In the genomic region with DNA sequence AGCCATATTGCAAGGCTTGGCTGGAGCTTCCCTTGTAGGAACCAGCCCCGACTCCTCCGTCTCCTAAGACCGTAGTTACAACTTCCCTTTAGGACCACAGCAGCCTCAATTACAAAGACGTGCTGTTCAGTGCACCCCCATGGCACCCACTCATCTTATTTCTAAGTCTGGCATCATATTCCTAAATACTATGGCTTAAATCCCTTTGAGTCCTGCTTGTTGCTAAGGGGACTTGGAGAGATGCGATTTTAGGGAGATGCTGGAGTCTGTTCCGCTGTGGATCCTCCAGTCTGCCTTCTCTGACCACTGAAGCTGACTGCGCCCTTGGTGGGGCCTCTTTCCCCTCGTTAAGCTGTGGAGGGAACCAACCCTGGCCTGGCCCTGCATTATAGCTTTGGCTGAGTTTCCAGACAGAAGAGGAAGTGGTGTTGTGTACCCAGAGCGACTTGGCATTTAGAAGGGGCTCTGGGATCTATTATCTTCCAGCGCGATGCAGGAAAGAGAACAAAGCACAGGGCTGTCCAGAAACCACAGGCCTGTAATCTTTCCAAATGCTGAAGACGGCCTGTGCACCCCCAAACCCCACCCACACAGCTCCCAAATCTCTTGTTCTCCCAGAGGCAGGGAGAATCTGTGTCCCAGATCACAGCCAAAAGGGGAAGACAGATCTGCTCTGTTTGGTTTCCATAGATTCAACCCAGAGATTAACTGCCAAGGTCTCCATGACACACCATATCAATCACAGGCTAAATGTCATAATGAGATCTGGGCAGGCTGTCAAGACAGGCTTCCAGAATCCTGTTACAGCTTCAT, we compare ENCODE assay signal across 8 mouse cellular contexts. TPM values are rescaled to one million over a fixed set of nuclear protein-coding genes. Genes with fewer than 3 reads are reported as not detected.
DNase-seq lines count a peak whose midpoint lies in the region; ATAC-seq and TF ChIP-seq lines count a peak whose summit lies in the region.

No protein-coding gene starts in this region.

- no peak overlapping the region for H3K4me2 ChIP-seq in forebrain, embryonic 11.5 days (ENCODE audit: low read depth, low read length, severe bottlenecking)
- H3K4me2 ChIP-seq in lung, postnatal 0 days (replicated peaks; ENCODE audit: low read depth, low read length), result no peak overlapping the region

- TF ChIP-seq EP300 in lung, postnatal 0 days (IDR thresholded peaks at IDR 0.05), result peak; percentile 53

- TF ChIP-seq POLR2A in cortical plate, adult 2 months (IDR thresholded peaks at IDR 0.05; ENCODE audit: extremely low read depth, insufficient read depth, low read length), result no peak

- no peaks in the 10 kb centered on the region for H3K36me3 ChIP-seq in forebrain, embryonic 10.5 days (replicated peaks)
- no peaks in the 10 kb centered on the region for H3K36me3 ChIP-seq in forebrain, embryonic 11.5 days (ENCODE audit: control insufficient read depth, insufficient read depth, low read length)
- no peaks in the 10 kb centered on the region for H3K36me3 ChIP-seq in lung, postnatal 0 days (ENCODE audit: insufficient read depth, low read length)

- 65% methylated on average over 12 of the region's 12 CpGs for WGBS in forebrain, embryonic 10.5 days
- 59% methylated on average over 12 of the region's 12 CpGs for WGBS in forebrain, embryonic 11.5 days
- WGBS in lung, postnatal 0 days, result 45% methylated on average over 12 of the region's 12 CpGs

- H3K9me3 ChIP-seq in forebrain, embryonic 10.5 days, result no peaks in the 10 kb centered on the region
- H3K9me3 ChIP-seq in forebrain, embryonic 11.5 days (ENCODE audit: control insufficient read depth, low read length), result no peaks in the 10 kb centered on the region
- no peaks in the 10 kb centered on the region for H3K9me3 ChIP-seq in lung, postnatal 0 days (ENCODE audit: low read length)

- no peak for DNase-seq in forebrain, embryonic 10.5 days (ENCODE audit: extremely low spot score, low spot score)
- no peak for DNase-seq in forebrain, embryonic 11.5 days (ENCODE audit: low spot score)
- peak; percentile 49 to 63 for DNase-seq in heart, adult 9 months (ENCODE audit: low spot score in 2 of 2)
- DNase-seq in layer of hippocampus, adult 9-11 months, result peak; percentile 75
- peak; percentile 83 for DNase-seq in lung, postnatal 0 days (ENCODE audit: low spot score)
- DNase-seq in right cerebral cortex, postnatal 36 days (ENCODE audit: low spot score in 2 of 2), result peak; percentile 33 to 58

- H3K27me3 ChIP-seq in forebrain, embryonic 10.5 days (ENCODE audit: poor library complexity, severe bottlenecking), result no peaks in the 10 kb centered on the region
- H3K27me3 ChIP-seq in forebrain, embryonic 11.5 days (ENCODE audit: control insufficient read depth, insufficient read depth, low read length), result no peaks in the 10 kb centered on the region
- H3K27me3 ChIP-seq in lung, postnatal 0 days (replicated peaks; ENCODE audit: insufficient read depth, low read length), result no peaks in the 10 kb centered on the region

- ATAC-seq in forebrain, embryonic 11.5 days (replicated peaks; ENCODE audit: low FRiP score), result no peak
- peak; percentile 83 for ATAC-seq in lung, postnatal 0 days
- no peak for ATAC-seq in erythroblast, adult 5-6 weeks (replicated peaks; ENCODE audit: low FRiP score, poor library complexity, severe bottlenecking)

- H3K9ac ChIP-seq in forebrain, embryonic 11.5 days (ENCODE audit: low read length), result no peak overlapping the region
- no peak overlapping the region for H3K9ac ChIP-seq in lung, postnatal 0 days (replicated peaks; ENCODE audit: low read depth)

- H3K27ac ChIP-seq in forebrain, embryonic 10.5 days, result peak overlapping the region; percentile 56
- no peak overlapping the region for H3K27ac ChIP-seq in forebrain, embryonic 11.5 days (ENCODE audit: low read depth, low read length)
- H3K27ac ChIP-seq in cortical plate, adult 2 months (ENCODE audit: insufficient read depth, low read length), result peak overlapping the region; percentile 69
- peak overlapping the region; percentile 68 for H3K27ac ChIP-seq in lung, postnatal 0 days (ENCODE audit: low read length)

- TF ChIP-seq CTCF in cortical plate, adult 2 months (IDR thresholded peaks at IDR 0.05; ENCODE audit: extremely low read depth, insufficient read depth, low read length), result no peak
- TF ChIP-seq CTCF in lung, postnatal 0 days (IDR thresholded peaks at IDR 0.05), result no peak

- no peak overlapping the region for H3K4me3 ChIP-seq in forebrain, embryonic 10.5 days
- H3K4me3 ChIP-seq in forebrain, embryonic 11.5 days (ENCODE audit: low read depth, low read length), result no peak overlapping the region
- H3K4me3 ChIP-seq in cortical plate, adult 2 months (ENCODE audit: insufficient read depth, low read length), result no peak overlapping the region
- H3K4me3 ChIP-seq in lung, postnatal 0 days (ENCODE audit: low read depth, low read length), result no peak overlapping the region

- H3K4me1 ChIP-seq in forebrain, embryonic 10.5 days, result peaks cover 16% of the 10 kb centered on the region
- H3K4me1 ChIP-seq in forebrain, embryonic 11.5 days (replicated peaks; ENCODE audit: control insufficient read depth, insufficient read depth, low read length), result no peaks in the 10 kb centered on the region
- peaks cover 5% of the 10 kb centered on the region; the same call in 1 of the 2 replicates for H3K4me1 ChIP-seq in cortical plate, adult 2 months (ENCODE audit: control insufficient read depth, insufficient read depth, low read length)
- peaks cover 9% of the 10 kb centered on the region; the same call in 1 of the 2 replicates for H3K4me1 ChIP-seq in lung, postnatal 0 days (ENCODE audit: insufficient read depth, low read depth, low read length)

RNA-seq across cellular contexts. Expression of a gene that starts 7.4 kb away (rescaled TPM):
- polyA plus RNA-seq in forebrain, embryonic 10.5 days (2016; fragmentation: Nextera tagmentation; extraction: Ambion mirVana), result not detected in 2 replicates
- not detected in 2 replicates for polyA plus RNA-seq in forebrain, embryonic 11.5 days (2014; fragmentation: Nextera tagmentation; extraction: Ambion mirVana)
- 0.08 and 0.17 TPM in 2 replicates for polyA plus RNA-seq in cortical plate, adult 2 months (2012; rRNA removed)
- 0.16 and 0.24 TPM in 2 replicates for polyA plus RNA-seq in lung, postnatal 0 days (2015; fragmentation: Nextera tagmentation; extraction: Ambion mirVana)
- not detected in 2 replicates for total RNA-seq in erythroblast, adult 5-6 weeks (2015; ENCODE audit: low replicate concordance)
- total RNA-seq in erythroblast, adult 5-6 weeks (2017; ENCODE audit: low replicate concordance), result not detected in 2 replicates

RNA-seq across cellular contexts. Expression of a gene that starts 43.4 kb away (rescaled TPM):
- 9.4 and 11.4 TPM in 2 replicates for polyA plus RNA-seq in forebrain, embryonic 10.5 days (2016; fragmentation: Nextera tagmentation; extraction: Ambion mirVana)
- 12.5 and 13.9 TPM in 2 replicates for polyA plus RNA-seq in forebrain, embryonic 11.5 days (2014; fragmentation: Nextera tagmentation; extraction: Ambion mirVana)
- polyA plus RNA-seq in cortical plate, adult 2 months (2012; rRNA removed), result 32.8 and 36.1 TPM in 2 replicates
- 7.1 and 8.1 TPM in 2 replicates for polyA plus RNA-seq in lung, postnatal 0 days (2015; fragmentation: Nextera tagmentation; extraction: Ambion mirVana)
- 3.8 and 10.2 TPM in 2 replicates for total RNA-seq in erythroblast, adult 5-6 weeks (2015; ENCODE audit: low replicate concordance)
- total RNA-seq in erythroblast, adult 5-6 weeks (2017; ENCODE audit: low replicate concordance), result 1.8 and 2.1 TPM in 2 replicates

RNA-seq across cellular contexts. Expression of a gene that starts 44.0 kb away (rescaled TPM):
- not detected in 2 replicates for polyA plus RNA-seq in forebrain, embryonic 10.5 days (2016; fragmentation: Nextera tagmentation; extraction: Ambion mirVana)
- polyA plus RNA-seq in forebrain, embryonic 11.5 days (2014; fragmentation: Nextera tagmentation; extraction: Ambion mirVana), result not detected in 2 replicates
- polyA plus RNA-seq in cortical plate, adult 2 months (2012; rRNA removed), result 1.5 and 1.9 TPM in 2 replicates
- polyA plus RNA-seq in lung, postnatal 0 days (2015; fragmentation: Nextera tagmentation; extraction: Ambion mirVana), result 0.20 and 0.29 TPM in 2 replicates
- not detected in 2 replicates for total RNA-seq in erythroblast, adult 5-6 weeks (2015; ENCODE audit: low replicate concordance)
- total RNA-seq in erythroblast, adult 5-6 weeks (2017; ENCODE audit: low replicate concordance), result not detected in 2 replicates

Comparison
In these comparisons a context has a peak if more than half of its experiments do, and no peak if none do; other contexts are left out.
1. DNase-seq: peak in heart, adult 9 months (2 of 2), layer of hippocampus, adult 9-11 months (single experiment), lung, postnatal 0 days (single experiment) and right cerebral cortex, postnatal 36 days (2 of 2); none in forebrain, embryonic 10.5 days (single experiment) and forebrain, embryonic 11.5 days (single experiment).